Mouse (Mus musculus) kidney, postnatal 0 days (tissue): ENCODE results near the gene Gm47985. TPM values are rescaled to one million over a fixed set of nuclear protein-coding genes. Genes with fewer than 3 reads are reported as not detected.
"Not testable (repeated sequence)": the region's sequence is repeated elsewhere in the genome, so short reads cannot be mapped to it uniquely, and the experiment has no call there.

ENCODE experiments used
- ATAC-seq: fragments of 200-750 bp; cut with Nextera tagmentation; replicated peaks from 2 replicates; pipeline ENCODE4 v1.8.0; 2017; ENCODE audit warnings: low read depth, moderate number of reproducible peaks, moderate TSS enrichment, moderate library complexity; ENCODE audit not compliant: low FRiP score
- DNase-seq: peaks from one replicate; pipeline ENCODE4 v3.0.0-alpha.2; 2016; ENCODE audit warnings: low spot score
- H3K27ac ChIP-seq: fragments of 300-500 bp; sonication (generic); 2 replicates; pipeline ENCODE4 v1.5.1; 2014; ENCODE audit warnings: mild to moderate bottlenecking
- H3K27me3 ChIP-seq: fragments of 300-500 bp; sonication (generic); 2 replicates; pipeline ENCODE4 v1.6.1; 2014; ENCODE audit warnings: low read length, mixed read lengths; ENCODE audit not compliant: insufficient read depth
- H3K36me3 ChIP-seq: fragments of 300-500 bp; sonication (generic); 2 replicates; pipeline ENCODE4 v1.6.1; 2014; ENCODE audit warnings: low read length, mixed read lengths; ENCODE audit not compliant: insufficient read depth
- H3K4me1 ChIP-seq: fragments of 300-500 bp; sonication (generic); replicated peaks from 2 replicates; pipeline ENCODE4 v1.6.1; 2014; ENCODE audit warnings: antibody characterized with exemption, low read length, mixed read lengths; ENCODE audit not compliant: insufficient read depth
- H3K4me2 ChIP-seq: fragments of 300-500 bp; sonication (generic); 2 replicates; pipeline ENCODE4 v1.6.1; 2014; ENCODE audit warnings: mild to moderate bottlenecking, low read length, moderate library complexity, mixed read lengths
- H3K4me3 ChIP-seq: fragments of 300-500 bp; sonication (generic); replicated peaks from 2 replicates; pipeline ENCODE4 v1.5.1; 2014; ENCODE audit warnings: low read depth, low read length
- H3K9ac ChIP-seq: fragments of 300-500 bp; sonication (generic); 2 replicates; pipeline ENCODE4 v1.6.1; 2014; ENCODE audit warnings: low read depth, low read length
- H3K9me3 ChIP-seq: fragments of 300-500 bp; sonication (generic); replicated peaks from 2 replicates; pipeline ENCODE4 v1.6.1; 2016; ENCODE audit warnings: low read length, inconsistent platforms, mixed read lengths
- CTCF ChIP-seq: IDR thresholded peaks from 2 replicates; pipeline ENCODE4 v1.5.1; 2016; ENCODE audit warnings: antibody characterized with exemption, low read depth, mild to moderate bottlenecking, moderate library complexity
- WGBS: fragments of 180-500 bp; shearing (Covaris S2); extraction: QIAGEN DNeasy Blood & Tissue Kit; methylation state at CpG from one replicate; pipeline ENCODE4 v1.1.7; 2014; 5-methylcytosine and 5-hydroxymethylcytosine counted together
- polyA plus RNA-seq: library from polyadenylated mRNA; unstranded; fragments of >200 nt; fragmentation: Nextera tagmentation; extraction: Ambion mirVana; gene quantifications from 2 replicates; pipeline ENCODE4 v1.2.1, GENCODE M21; 2015

The Gm47985 gene
- polyA plus RNA-seq, 1 experiment from 2014 or later, result 0.46 TPM

GRCm38 (mm10) chr1:151151089-151151488, 31.2 kb upstream of the Gm47985 start:
- ATAC-seq (no peak), DNase-seq (no peak)
- H3K9me3 ChIP-seq, result no peaks in the 10 kb centered on the region
- H3K27me3 ChIP-seq, result no peaks in the 10 kb centered on the region
- H3K36me3 ChIP-seq, result no peaks in the 10 kb centered on the region
- no peaks in the 10 kb centered on the region for H3K4me1 ChIP-seq
- H3K27ac ChIP-seq, result no peak overlapping the region
- no peak overlapping the region for H3K4me2 ChIP-seq
- WGBS, result 60% methylated on average over 2 of the region's 2 CpGs
- H3K9ac ChIP-seq, result no peak overlapping the region
- H3K4me3 ChIP-seq, result no peak overlapping the region
- no peak for TF ChIP-seq CTCF

- Histone ChIP-seq H3K27me3 (no peaks in the 10 kb centered on the region), H3K4me2 (no peak overlapping the region), H3K9me3 (no peaks in the 10 kb centered on the region), H3K4me3 (no peak overlapping the region), H3K9ac (no peak overlapping the region), H3K4me1 (no peaks in the 10 kb centered on the region), H3K36me3 (no peaks in the 10 kb centered on the region), H3K27ac (no peak overlapping the region)
- WGBS, result 81% methylated on average over 6 of the region's 6 CpGs
- DNase-seq, result no peak
- ATAC-seq, result no peak
- no peak for TF ChIP-seq CTCF
These were observed 29.2 kb upstream of the Gm47985 start for GRCm38 (mm10) chr1:151153056-151153652.

DNA sequence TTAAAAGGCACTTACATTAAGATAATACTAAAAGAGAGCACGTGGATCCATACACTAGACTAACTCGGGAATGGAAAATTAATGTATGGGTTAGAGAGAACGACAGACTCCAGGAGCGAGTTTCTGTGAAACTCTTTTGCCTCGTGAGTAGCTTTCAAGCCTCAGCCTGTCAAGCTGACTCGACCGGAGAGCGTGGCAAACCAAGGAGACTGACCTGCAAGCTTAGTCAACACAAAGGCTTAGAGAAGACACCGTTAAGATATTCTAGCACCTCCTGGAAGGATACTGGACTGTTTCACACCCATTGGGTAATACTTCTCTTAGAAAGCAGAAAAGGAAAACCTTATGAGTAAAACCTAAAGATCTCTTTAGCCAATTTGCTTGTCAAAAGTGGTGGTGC, 28.2 kb upstream of the Gm47985 start:
- H3K9me3 ChIP-seq, H3K4me1 ChIP-seq, H3K4me2 ChIP-seq, H3K27me3 ChIP-seq, DNase-seq, ATAC-seq, H3K27ac ChIP-seq, H3K36me3 ChIP-seq, H3K4me3 ChIP-seq, H3K9ac ChIP-seq: not testable (repeated sequence)
- WGBS, result 88% methylated on average over 9 of the region's 9 CpGs

DNA sequence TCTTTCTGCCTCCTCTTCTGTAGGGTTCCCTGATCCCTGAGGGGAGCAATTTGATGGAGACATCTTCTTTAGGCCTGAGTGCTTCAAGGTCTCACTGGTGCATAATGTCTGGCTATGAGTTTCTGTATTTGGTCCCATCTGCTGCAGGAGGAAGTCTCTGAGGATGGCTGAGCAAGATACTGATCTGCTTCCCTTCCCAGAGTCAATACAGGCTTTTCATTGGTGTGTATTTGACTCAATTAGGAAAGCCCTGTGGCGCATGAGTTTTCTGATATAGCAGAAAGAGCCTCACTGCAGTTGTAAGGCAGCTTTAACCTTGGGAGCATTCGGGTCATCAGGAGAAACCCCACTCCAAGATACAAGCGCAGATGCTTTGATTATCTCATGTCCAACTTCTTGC, 26.2 kb upstream of the Gm47985 start:
- Histone ChIP-seq H3K36me3 (no peaks in the 10 kb centered on the region), H3K9me3 (no peaks in the 10 kb centered on the region), H3K27ac (no peak overlapping the region), H3K4me3 (no peak overlapping the region), H3K4me2 (no peak overlapping the region), H3K9ac (no peak overlapping the region), H3K27me3 (no peaks in the 10 kb centered on the region), H3K4me1 (no peaks in the 10 kb centered on the region)
- WGBS, result 85% methylated on average over 3 of the region's 3 CpGs
- TF ChIP-seq CTCF, result no peak
- ATAC-seq (no peak), DNase-seq (no peak)

- 77% methylated on average over 7 of the region's 7 CpGs for WGBS
- Histone ChIP-seq H3K27ac (no peak overlapping the region), H3K36me3 (no peaks in the 10 kb centered on the region), H3K4me1 (no peaks in the 10 kb centered on the region), H3K9ac (no peak overlapping the region), H3K27me3 (no peaks in the 10 kb centered on the region), H3K4me3 (no peak overlapping the region), H3K4me2 (no peak overlapping the region), H3K9me3 (no peaks in the 10 kb centered on the region)
- ATAC-seq (no peak), DNase-seq (no peak)
- no peak for TF ChIP-seq CTCF
These were observed 25.3 kb upstream of the Gm47985 start for GRCm38 (mm10) chr1:151156777-151157632.

DNA sequence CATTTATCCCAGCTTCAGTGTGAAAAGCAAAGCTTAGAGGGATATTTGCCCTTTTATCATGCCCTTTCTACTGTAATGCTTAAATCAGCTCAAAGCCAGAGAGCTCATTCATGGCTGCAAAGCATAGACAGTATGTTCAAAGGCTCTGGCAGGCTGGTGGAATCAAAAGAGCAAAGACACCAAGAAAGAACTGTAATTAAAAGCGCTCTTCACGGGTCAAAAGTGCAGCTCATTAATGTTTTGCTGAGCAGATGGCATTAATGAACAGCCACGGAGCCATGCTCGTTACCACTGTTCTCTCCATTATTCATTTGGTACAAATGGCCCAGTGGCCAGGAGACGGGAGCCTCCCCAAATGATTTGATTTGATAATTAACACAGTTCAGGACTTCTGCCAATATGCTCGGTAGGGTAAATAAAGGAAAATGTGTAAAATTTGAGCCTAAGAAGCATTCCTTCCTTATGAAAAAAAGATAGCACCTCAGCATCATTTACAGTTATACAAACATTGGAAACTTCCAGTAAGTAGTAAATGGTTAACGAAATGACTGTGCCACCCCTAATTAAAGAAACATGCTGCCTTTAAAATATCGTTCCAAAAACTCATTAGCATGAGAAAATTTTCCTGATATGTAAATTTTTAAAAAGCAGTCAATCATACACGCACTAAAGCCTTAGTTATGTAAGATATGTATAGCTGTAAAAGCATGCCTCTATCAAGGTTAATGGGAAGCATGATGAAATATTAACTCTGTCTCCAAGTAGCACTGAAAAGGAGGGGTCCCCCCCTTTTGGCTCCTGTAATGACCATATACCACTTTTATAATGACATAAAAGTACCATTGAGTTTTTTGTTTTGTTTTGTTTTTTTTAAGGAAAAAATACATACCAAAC, 24.1 kb upstream of the Gm47985 start:
- peak overlapping the region; percentile 42 for H3K27ac ChIP-seq
- 48% methylated on average over 9 of the region's 9 CpGs for WGBS
- H3K4me3 ChIP-seq, result no peak overlapping the region
- ATAC-seq, result peak; percentile 71; the same call in 1 of the 2 replicates
- H3K4me2 ChIP-seq, result peak overlapping the region; percentile 6; the same call in 1 of the 2 replicates
- H3K27me3 ChIP-seq, result no peaks in the 10 kb centered on the region
- H3K36me3 ChIP-seq, result no peaks in the 10 kb centered on the region
- TF ChIP-seq CTCF, result no peak
- H3K9me3 ChIP-seq, result no peaks in the 10 kb centered on the region
- DNase-seq, result no peak
- H3K4me1 ChIP-seq, result no peaks in the 10 kb centered on the region
- no peak overlapping the region for H3K9ac ChIP-seq
